Mouse (Mus musculus) cerebellum, adult 9-10 months (tissue): Measurements from ENCODE around the gene Olfr1264.

Source experiments
- DNase-seq: peaks from one replicate; pipeline ENCODE4 v3.0.0; 2022

Gene Olfr1264

GRCm38 (mm10) chr2:90025477-90025876 lies at the start of gene Olfr1264:
Gene Olfr1264, minus strand, starts transcription at chr2:90025577.
- DNase-seq: no peak

DNA sequence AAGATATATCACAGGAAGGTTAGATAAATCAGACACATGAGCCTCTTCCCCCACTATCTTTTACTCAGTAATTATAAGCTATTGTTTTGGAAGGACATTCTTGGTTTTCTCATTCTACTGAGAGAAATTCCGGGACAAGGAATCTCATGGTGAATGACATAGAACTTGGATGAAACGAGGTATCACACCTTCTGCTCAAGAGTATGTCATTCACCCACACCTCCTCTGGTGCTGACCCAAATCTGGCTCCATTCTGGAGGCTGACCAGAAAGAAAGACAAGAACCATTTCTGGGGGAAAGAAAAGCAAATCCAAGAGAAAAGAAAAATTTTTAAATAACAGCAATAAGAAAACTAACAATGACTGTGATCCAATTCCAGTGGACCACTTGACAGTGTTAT lies 44.7 kb upstream of the Olfr1264 start:
- DNase-seq: no peak

GRCm38 (mm10) chr2:90063494-90063893 lies 38.1 kb upstream of the Olfr1264 start, which contains the start of gene Olfr140:
Gene Olfr140, minus strand, starts transcription at chr2:90063594.
- no peak for DNase-seq

- no peak for DNase-seq
These were observed 9.7 kb upstream of the Olfr1264 start, which contains the start of gene Olfr1265 for GRCm38 (mm10) chr2:90035037-90035436. Gene Olfr1265, plus strand, starts transcription at chr2:90035337.

GRCm38 (mm10) chr2:90011831-90012230 lies 13.5 kb downstream of the Olfr1264 start, which contains the start of gene Olfr1263:
Gene Olfr1263, plus strand, starts transcription at chr2:90012131.
- DNase-seq: no peak

GRCm38 (mm10) chr2:89999845-90000244 lies 25.5 kb downstream of the Olfr1264 start, which contains the start of gene Olfr1262:
Gene Olfr1262, plus strand, starts transcription at chr2:90000145.
- DNase-seq: no peak

DNA sequence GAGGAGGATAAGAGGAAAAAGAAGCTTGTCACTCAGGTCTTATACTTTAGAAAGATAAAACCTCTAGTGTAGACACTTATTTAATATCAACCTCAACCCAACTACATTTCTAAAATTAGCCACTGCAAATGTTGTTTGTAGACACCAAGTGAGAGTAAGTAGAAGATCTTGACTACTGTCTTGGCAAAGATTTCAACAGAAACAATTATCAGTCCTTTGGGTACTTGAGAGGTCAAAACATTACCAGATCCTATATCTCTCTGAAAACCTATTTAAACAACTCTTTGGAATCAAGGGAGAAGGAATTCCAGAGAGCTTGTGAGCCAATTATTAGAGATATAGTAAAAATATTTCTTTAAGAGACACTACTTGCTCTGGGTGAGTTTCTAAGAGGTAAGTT lies 34.5 kb downstream of the Olfr1264 start, which contains the start of gene Olfr1261:
TSS of gene Olfr1261 (plus strand) at position 301 of the 400 bp plus-strand sequence.
- DNase-seq: no peak

DNA sequence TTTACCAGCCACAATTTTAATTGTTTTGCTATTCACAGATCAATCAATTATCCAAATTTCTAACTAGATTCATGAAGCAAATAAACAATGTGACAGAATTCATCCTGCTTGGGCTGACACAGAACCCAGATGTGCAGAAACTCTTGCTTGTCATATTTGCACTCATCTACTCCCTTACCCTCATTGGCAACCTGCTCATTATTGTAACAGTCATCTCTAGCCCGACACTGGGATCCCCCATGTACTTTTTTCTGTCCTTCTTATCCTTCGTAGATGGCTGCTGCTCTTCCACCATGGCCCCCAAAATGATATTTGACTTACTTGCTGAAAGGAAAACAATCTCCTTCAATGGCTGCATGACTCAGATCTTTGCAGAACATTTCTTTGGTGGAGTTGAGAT lies 47.7 kb downstream of the Olfr1264 start:
- DNase-seq: no peak

- no peak for DNase-seq
These were observed 51.2 kb downstream of the Olfr1264 start, which contains the start of gene Olfr1260 for GRCm38 (mm10) chr2:89974184-89974583. Gene Olfr1260, plus strand, starts transcription at chr2:89974340.
